Mouse (Mus musculus) bone marrow, adult 2 months (tissue): ENCODE measurements at regions not wholly inside any gene's neighbourhood (a gene's known extent, or its start where the extent isn't known, plus 50 kb on each side); places are given as distances from the start of the nearest gene placed in this dataset.

ENCODE experiments used
- CTCF ChIP-seq: fragments of 200-500 bp; IDR thresholded peaks from 2 replicates; pipeline ENCODE4 v1.5.1; 2011; ENCODE audit warnings: low read length, control low read depth; ENCODE audit not compliant: control insufficient read depth, insufficient read depth
- POLR2A ChIP-seq: fragments of 200-500 bp; IDR thresholded peaks from 2 replicates; pipeline ENCODE4 v1.6.1; 2011; ENCODE audit warnings: low read depth, mild to moderate bottlenecking, control low read depth, low read length, borderline replicate concordance; ENCODE audit not compliant: control insufficient read depth

DNA sequence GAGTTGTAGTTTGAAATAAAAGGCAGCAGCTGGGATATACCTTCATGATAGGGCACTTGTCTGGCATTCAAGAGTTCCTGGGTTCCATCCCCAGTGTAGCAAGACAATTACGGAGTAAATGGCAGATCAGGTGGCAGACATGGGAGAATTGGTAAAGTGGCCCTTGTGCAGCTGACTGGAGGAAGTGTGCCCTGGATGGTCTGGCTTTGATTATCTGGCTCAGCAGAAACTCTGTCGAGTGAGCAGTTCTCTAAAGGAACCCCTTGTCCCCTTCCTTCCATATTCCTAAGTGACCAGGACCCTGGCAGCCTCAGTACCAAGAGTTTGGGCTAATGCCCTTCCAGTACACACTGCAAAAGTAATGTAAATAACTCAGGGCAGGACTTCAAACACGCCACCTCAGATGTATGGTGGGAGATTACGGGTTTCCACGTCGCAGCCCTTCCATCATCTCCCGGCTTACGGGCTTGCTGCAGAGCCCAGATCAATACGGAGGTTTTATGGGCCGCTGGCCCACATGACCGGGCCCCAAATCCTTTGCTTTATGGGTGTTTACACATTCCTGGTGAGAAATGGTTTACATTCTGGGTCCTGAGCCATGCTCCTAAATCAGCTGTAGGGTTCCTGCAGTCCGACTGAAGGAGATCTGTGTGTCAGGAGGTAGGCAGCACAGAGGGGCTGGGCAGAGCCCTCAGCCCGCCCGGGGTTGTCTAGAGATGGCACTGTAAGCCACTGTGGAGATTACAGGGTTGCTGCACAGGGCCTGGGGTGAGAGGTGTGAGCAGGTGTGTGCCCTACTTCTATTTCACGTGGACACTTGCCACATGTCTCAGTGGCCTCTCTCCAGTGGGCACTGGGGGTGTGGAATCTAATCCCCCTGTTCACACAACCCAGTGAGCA lies 50.4 kb upstream of the Hand1 start:
- TF ChIP-seq CTCF (no peak), POLR2A (no peak)
